Mouse (Mus musculus) heart, postnatal 36 days (tissue): ENCODE measurements around the gene Gm17693. TPM values are rescaled to one million over a fixed set of nuclear protein-coding genes. Genes with fewer than 3 reads are reported as not detected.
"Not testable (repeated sequence)": the region's sequence is repeated elsewhere in the genome, so short reads cannot be mapped to it uniquely, and the experiment has no call there.

Experiments
- DNase-seq, 2 experiments: peaks; one replicate each; pipeline ENCODE4 v3.0.0; 2021 to 2022
- intact Hi-C: fragments of 180-260 bp; cut with DNase I; formaldehyde crosslinking; loops from one replicate; pipeline ENCODE4 v1.15.1; 2025
- total RNA-seq, 2 experiments: library from RNA; stranded (reverse); gene quantifications; 2 replicates each; pipeline ENCODE4 v1.2.3; 2021

The Gm17693 gene
- total RNA-seq = not detected

GRCm38 (mm10) chrX:125705144-125705543 lies at the start of gene Gm17693:
Gene Gm17693, plus strand, starts transcription at chrX:125705444.
- intact Hi-C loops, DNase-seq: not testable (repeated sequence)
